Mouse (Mus musculus) heart, adult 2 months (tissue): Measurements from ENCODE around the gene Sval3. TPM values are rescaled to one million over a fixed set of nuclear protein-coding genes. Genes with fewer than 3 reads are reported as not detected.

Experiments
- DNase-seq, 2 experiments: peaks; one replicate each; pipeline ENCODE4 v3.0.0; 2021
- H3K27ac ChIP-seq: fragments of 200-600 bp; 2 replicates; pipeline ENCODE4 v1.8.1; 2022
- H3K27me3 ChIP-seq: fragments of 200-500 bp; 2 replicates; pipeline ENCODE4 v1.6.1; 2012; ENCODE audit warnings: mild to moderate bottlenecking, low read length, inconsistent platforms, mixed read lengths; ENCODE audit not compliant: control insufficient read depth, insufficient read depth
- H3K36me3 ChIP-seq: fragments of 200-500 bp; 2 replicates; pipeline ENCODE4 v1.6.1; 2012; ENCODE audit warnings: low read length, inconsistent platforms; ENCODE audit not compliant: control insufficient read depth, insufficient read depth
- H3K4me1 ChIP-seq: fragments of 200-500 bp; 2 replicates; pipeline ENCODE4 v1.6.1; 2011; ENCODE audit warnings: low read length; ENCODE audit not compliant: control insufficient read depth, insufficient read depth
- H3K4me3 ChIP-seq: fragments of 200-600 bp; 2 replicates; pipeline ENCODE4 v1.8.1; 2022
- H3K79me2 ChIP-seq: fragments of 200-500 bp; replicated peaks from 2 replicates; pipeline ENCODE4 v1.6.1; 2012; ENCODE audit warnings: mild to moderate bottlenecking, inconsistent platforms, low read length, moderate library complexity, mixed read lengths; ENCODE audit not compliant: control insufficient read depth, insufficient read depth
- H3K9ac ChIP-seq: fragments of 200-500 bp; 2 replicates; pipeline ENCODE4 v1.6.1; 2012; ENCODE audit warnings: low read depth, mild to moderate bottlenecking, control low read depth, inconsistent platforms, low read length, mixed read lengths
- CTCF ChIP-seq: fragments of 200-600 bp; IDR thresholded peaks from 2 replicates; pipeline ENCODE4 v1.8.1; 2022; ENCODE audit warnings: antibody characterized with exemption, mild to moderate bottlenecking, moderate library complexity
- EP300 ChIP-seq: fragments of 200-500 bp; IDR thresholded peaks from 2 replicates; pipeline ENCODE4 v1.6.1; 2011; ENCODE audit warnings: low read depth, low read length, control low read depth; ENCODE audit not compliant: insufficient read depth
- POLR2A ChIP-seq: fragments of 200-500 bp; IDR thresholded peaks from 2 replicates; pipeline ENCODE4 v1.6.1; 2011; ENCODE audit warnings: mild to moderate bottlenecking, low read depth, low read length, control low read depth; ENCODE audit not compliant: insufficient read depth
- WGBS: fragments of 180-500 bp; shearing (Covaris S2); methylation state at CpG from one replicate; pipeline ENCODE4 v1.1.7; 2018; 5-methylcytosine and 5-hydroxymethylcytosine counted together
- intact Hi-C: fragments of 180-260 bp; cut with DNase I; formaldehyde crosslinking; loops from one replicate; pipeline ENCODE4 v1.15.1; 2025
- long read RNA-seq: library from polyadenylated mRNA; stranded (forward); transcript quantifications from one replicate; pipeline ENCODE4 v2.0.0, GENCODE M21; 2021
- polyA plus RNA-seq: library from polyadenylated mRNA; depleted of rRNA; stranded (reverse); fragments of >200 nt; gene quantifications from 2 replicates; pipeline ENCODE4 v1.2.3, GENCODE M21; 2012; rRNA removed
- total RNA-seq, 2 experiments: library from RNA; stranded (reverse); gene quantifications; 2 replicates each; pipeline ENCODE4 v1.2.3; 2021

Gene Sval3
- total RNA-seq (not detected), polyA plus RNA-seq (not detected in 2 replicates)
- long read RNA-seq = 0 reads

GRCm38 (mm10) chr6:41967840-41968239 lies at the start of gene Sval3:
Sval3 (plus strand) TSS chr6:41968140.
- Histone ChIP-seq H3K36me3 (no peaks in the 10 kb centered on the region), H3K4me1 (no peaks in the 10 kb centered on the region), H3K4me3 (no peak within 1 kb of the TSS), H3K79me2 (no peaks in the 10 kb centered on the region), H3K27ac (no peak within 1 kb of the TSS), H3K9ac (no peak within 1 kb of the TSS), H3K27me3 (no peaks in the 10 kb centered on the region)
- no peak for DNase-seq
- TF ChIP-seq POLR2A (no peak), CTCF (no peak), EP300 (no peak)
- intact Hi-C loops = no loop called here
- WGBS = 55% methylated on average over 1 of the region's 1 CpGs

DNA sequence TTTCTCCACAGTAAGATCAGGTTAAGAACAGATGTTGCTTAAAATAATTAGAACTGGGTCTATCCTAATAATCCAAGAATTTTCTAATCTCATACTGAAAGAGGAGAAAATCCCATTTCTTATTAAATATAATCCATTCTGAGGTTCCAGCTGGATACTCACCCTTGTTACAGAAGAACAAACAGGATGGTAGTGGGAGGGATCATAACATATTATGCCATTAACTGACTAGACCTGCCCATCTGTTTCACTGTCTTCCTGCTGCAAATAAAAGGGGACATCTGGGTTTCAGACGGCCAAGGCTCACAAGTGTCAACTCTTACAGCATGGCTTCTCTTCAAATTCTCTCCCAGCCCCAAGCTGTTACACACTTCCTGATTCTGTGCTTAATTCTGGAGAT lies 16.6 kb upstream of the Sval3 start, which contains the start of gene Sval1:
TSS of gene Sval1 (plus strand) at position 301 of the 400 bp plus-strand sequence.
- Histone ChIP-seq H3K79me2 (no peaks in the 10 kb centered on the region), H3K27me3 (no peaks in the 10 kb centered on the region), H3K9ac (no peak within 1 kb of the TSS), H3K27ac (no peak within 1 kb of the TSS), H3K36me3 (no peaks in the 10 kb centered on the region), H3K4me1 (no peaks in the 10 kb centered on the region), H3K4me3 (no peak within 1 kb of the TSS)
- 68% methylated on average over 1 of the region's 1 CpGs for WGBS
- TF ChIP-seq CTCF (no peak), POLR2A (no peak), EP300 (no peak)
- intact Hi-C loops = no loop called here
- DNase-seq = no peak

Other genes with a start within 250 kb of the Sval3 start
- not detected for gene Olfr459, start 193.0 kb upstream of the Sval3 start, total RNA-seq
- not detected in 2 replicates for gene Olfr459, start 193.0 kb upstream of the Sval3 start, polyA plus RNA-seq
- gene Pip, start 120.6 kb upstream of the Sval3 start, total RNA-seq = not detected
- gene Pip, start 120.6 kb upstream of the Sval3 start, polyA plus RNA-seq = not detected in 2 replicates
- gene Sval2, start 115.2 kb upstream of the Sval3 start, total RNA-seq = not detected
- gene Sval2, start 115.2 kb upstream of the Sval3 start, polyA plus RNA-seq = not detected in 2 replicates
- not detected for gene Sval1, start 16.5 kb upstream of the Sval3 start, total RNA-seq
- not detected in 2 replicates for gene Sval1, start 16.5 kb upstream of the Sval3 start, polyA plus RNA-seq
- gene Sva, start 70.3 kb downstream of the Sval3 start, total RNA-seq = not detected
- gene Sva, start 70.3 kb downstream of the Sval3 start, polyA plus RNA-seq = not detected in 2 replicates
- not detected for gene Tas2r139, start 172.8 kb downstream of the Sval3 start, total RNA-seq
- not detected in 2 replicates for gene Tas2r139, start 172.8 kb downstream of the Sval3 start, polyA plus RNA-seq
- gene Tas2r144, start 247.2 kb downstream of the Sval3 start, total RNA-seq = not detected
- gene Tas2r144, start 247.2 kb downstream of the Sval3 start, polyA plus RNA-seq = not detected in 2 replicates